Mouse (Mus musculus) naive thymus-derived CD4-positive, alpha-beta T cell, adult 2 months (primary cell): ENCODE results near the gene Lta.
A peak's percentile ranks its signal among the peaks of the same experiment; 100 is the strongest.

Source experiments
- DNase-seq: peaks from one replicate; pipeline ENCODE4 v3.0.0-alpha.2; 2011; ENCODE audit warnings: low read depth

Gene Lta

GRCm38 (mm10) chr17:35205380-35205769 lies 224 bp upstream of the Lta start:
- no peak for DNase-seq

- no peak for DNase-seq
Observed at GRCm38 (mm10) chr17:35202442-35202841, 2.7 kb downstream of the Lta start.

- DNase-seq: peak; percentile 88
Observed at GRCm38 (mm10) chr17:35201787-35202186, 3.4 kb downstream of the Lta start, which contains the start of gene Tnf. Gene Tnf (minus strand): TSS chr17:35202007.

GRCm38 (mm10) chr17:35201128-35201527 lies 4.0 kb downstream of the Lta start:
- DNase-seq: peak; percentile 60

GRCm38 (mm10) chr17:35200398-35200797 lies 4.8 kb downstream of the Lta start:
- peak; percentile 92 for DNase-seq

- no peak for DNase-seq
Observed at GRCm38 (mm10) chr17:35198946-35199345, 6.2 kb downstream of the Lta start.

- DNase-seq: no peak
Observed at GRCm38 (mm10) chr17:35198029-35198428, 7.1 kb downstream of the Lta start.

GRCm38 (mm10) chr17:35197126-35197525 lies 8.0 kb downstream of the Lta start:
- peak; percentile 63 for DNase-seq

GRCm38 (mm10) chr17:35196321-35196641 lies 8.9 kb downstream of the Lta start:
- DNase-seq: peak; percentile 58

- DNase-seq: peak; percentile 95
Observed at GRCm38 (mm10) chr17:35195631-35196320, 9.4 kb downstream of the Lta start.

- no peak for DNase-seq
Observed at GRCm38 (mm10) chr17:35194844-35195630, 10.1 kb downstream of the Lta start.

- DNase-seq: peak; percentile 88
Observed at GRCm38 (mm10) chr17:35193881-35194843, 11.0 kb downstream of the Lta start, which contains the start of gene Ltb. Gene Ltb (plus strand): TSS chr17:35194439.

GRCm38 (mm10) chr17:35192924-35193323 lies 12.2 kb downstream of the Lta start:
- no peak for DNase-seq

GRCm38 (mm10) chr17:35191723-35192122 lies 13.4 kb downstream of the Lta start:
- DNase-seq: peak; percentile 51

GRCm38 (mm10) chr17:35190096-35190495 lies 15.1 kb downstream of the Lta start:
- DNase-seq: peak; percentile 80

GRCm38 (mm10) chr17:35189186-35189585 lies 16.0 kb downstream of the Lta start:
- DNase-seq: peak; percentile 43

- no peak for DNase-seq
Observed at GRCm38 (mm10) chr17:35187959-35188610, 17.1 kb downstream of the Lta start, which contains the start of gene Lst1. Gene Lst1 (minus strand): TSS chr17:35188439.

GRCm38 (mm10) chr17:35187345-35187744 lies 17.8 kb downstream of the Lta start:
- DNase-seq: peak; percentile 46

- DNase-seq: peak; percentile 85
Observed at GRCm38 (mm10) chr17:35186681-35187080, 18.5 kb downstream of the Lta start.

GRCm38 (mm10) chr17:35185639-35186611 lies 19.2 kb downstream of the Lta start:
- DNase-seq: peak; percentile 90
